Mouse (Mus musculus) forebrain, embryonic 14.5 days (tissue): ENCODE results near the gene Gnb1l. TPM values are rescaled to one million over a fixed set of nuclear protein-coding genes. Genes with fewer than 3 reads are reported as not detected.

Source experiments
- ATAC-seq: fragments of 200-750 bp; cut with Nextera tagmentation; 2 replicates; pipeline ENCODE4 v1.8.0; 2017; ENCODE audit warnings: mild to moderate bottlenecking, moderate library complexity
- DNase-seq: peaks from one replicate; pipeline ENCODE4 v3.0.0-alpha.2; 2015; ENCODE audit warnings: low spot score
- H3K27ac ChIP-seq: fragments of 300-500 bp; sonication (generic); 2 replicates; pipeline ENCODE4 v1.5.1; 2014; ENCODE audit warnings: low read depth, mild to moderate bottlenecking, control low read depth, low read length, moderate library complexity
- H3K27me3 ChIP-seq: fragments of 300-500 bp; sonication (generic); replicated peaks from 2 replicates; pipeline ENCODE4 v1.6.1; 2014; ENCODE audit warnings: low read length, control low read depth, mixed read lengths; ENCODE audit not compliant: control insufficient read depth, insufficient read depth
- H3K36me3 ChIP-seq: fragments of 300-500 bp; sonication (generic); 2 replicates; pipeline ENCODE4 v1.6.1; 2014; ENCODE audit warnings: low read length, control low read depth; ENCODE audit not compliant: control insufficient read depth, insufficient read depth
- H3K4me1 ChIP-seq: fragments of 300-500 bp; sonication (generic); 2 replicates; pipeline ENCODE4 v1.6.1; 2014; ENCODE audit warnings: antibody characterized with exemption, low read length, control low read depth; ENCODE audit not compliant: control insufficient read depth, insufficient read depth
- H3K4me2 ChIP-seq: fragments of 300-500 bp; sonication (generic); 2 replicates; pipeline ENCODE4 v1.6.1; 2014; ENCODE audit warnings: mild to moderate bottlenecking, control low read depth, low read length
- H3K4me3 ChIP-seq: fragments of 300-500 bp; sonication (generic); 2 replicates; pipeline ENCODE4 v1.5.1; 2014; ENCODE audit warnings: low read depth, low read length, control low read depth
- H3K9ac ChIP-seq: fragments of 300-500 bp; sonication (generic); 2 replicates; pipeline ENCODE4 v1.6.1; 2014; ENCODE audit warnings: mild to moderate bottlenecking, low read length, control low read depth, moderate library complexity
- H3K9me3 ChIP-seq: fragments of 300-500 bp; sonication (generic); replicated peaks from 2 replicates; pipeline ENCODE4 v1.6.1; 2016; ENCODE audit warnings: low read length, control low read depth, mixed read lengths; ENCODE audit not compliant: control insufficient read depth
- WGBS: fragments of 180-500 bp; shearing (Covaris S2); extraction: QIAGEN DNeasy Blood & Tissue Kit; methylation state at CpG from one replicate; pipeline ENCODE4 v1.1.7; 2014; 5-methylcytosine and 5-hydroxymethylcytosine counted together
- polyA plus RNA-seq: library from polyadenylated mRNA; unstranded; fragments of >200 nt; fragmentation: Nextera tagmentation; extraction: Ambion mirVana; gene quantifications from 2 replicates; pipeline ENCODE4 v1.2.1, GENCODE M21; 2014

Gnb1l gene
- polyA plus RNA-seq, result 16.2 and 19.1 TPM in 2 replicates

DNA sequence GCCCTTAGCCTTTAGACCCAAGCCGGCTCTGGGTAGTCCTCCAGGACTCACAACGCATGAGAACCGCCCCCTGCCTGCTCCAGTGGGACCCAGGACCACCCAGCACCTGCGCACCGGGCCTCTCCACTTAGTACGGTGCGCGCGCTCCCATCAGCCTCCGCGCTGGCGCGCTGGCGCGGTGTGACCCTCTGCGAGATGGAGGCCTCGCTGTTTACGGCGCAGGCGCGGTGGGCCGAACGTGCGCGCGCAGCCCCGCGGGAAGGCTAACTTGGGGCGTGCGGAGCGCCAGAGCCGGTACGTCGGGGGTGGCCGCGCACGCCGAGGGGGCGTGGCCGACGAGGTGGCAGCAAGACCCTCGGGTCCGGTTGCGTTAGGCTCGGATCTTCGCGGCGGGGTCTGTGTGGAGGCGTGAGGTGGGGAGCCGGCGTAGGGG is at the start of gene Gnb1l, which contains the start of gene Rtl10:
Gnb1l (plus strand) TSS at position 156 of the 433 bp plus-strand sequence.
Rtl10 (plus strand) TSS at position 344 of the 433 bp plus-strand sequence.
- Histone ChIP-seq H3K27me3 (no peaks in the 10 kb centered on the region), H3K36me3 (peaks cover 21% of the 10 kb centered on the region), H3K4me1 (peaks cover 14% of the 10 kb centered on the region), H3K4me2 (peak within 1 kb of the TSS; percentile 95), H3K4me3 (peak within 1 kb of the TSS; percentile 71), H3K9ac (peak within 1 kb of the TSS; percentile 89), H3K27ac (peak within 1 kb of the TSS; percentile 93), H3K9me3 (no peaks in the 10 kb centered on the region)
- DNase-seq, result peak; percentile 97
- ATAC-seq, result peak; percentile 97
- WGBS, result under 1% methylated on average over 50 of the region's 51 CpGs

GRCm38 (mm10) chr16:18449005-18449404 is 49.5 kb upstream of the Gnb1l start:
- Histone ChIP-seq H3K4me2 (no peak overlapping the region), H3K36me3 (peaks cover 11% of the 10 kb centered on the region; the same call in 1 of the 2 replicates), H3K9ac (no peak overlapping the region), H3K4me1 (0 out of 2 replicates have a peak, but pooled peaks cover 6% of the 10 kb centered on the region), H3K27me3 (no peaks in the 10 kb centered on the region), H3K4me3 (no peak overlapping the region), H3K9me3 (no peaks in the 10 kb centered on the region), H3K27ac (no peak overlapping the region)
- no peak for ATAC-seq
- WGBS, result 97% methylated on average over 4 of the region's 4 CpGs
- DNase-seq, result no peak

DNA sequence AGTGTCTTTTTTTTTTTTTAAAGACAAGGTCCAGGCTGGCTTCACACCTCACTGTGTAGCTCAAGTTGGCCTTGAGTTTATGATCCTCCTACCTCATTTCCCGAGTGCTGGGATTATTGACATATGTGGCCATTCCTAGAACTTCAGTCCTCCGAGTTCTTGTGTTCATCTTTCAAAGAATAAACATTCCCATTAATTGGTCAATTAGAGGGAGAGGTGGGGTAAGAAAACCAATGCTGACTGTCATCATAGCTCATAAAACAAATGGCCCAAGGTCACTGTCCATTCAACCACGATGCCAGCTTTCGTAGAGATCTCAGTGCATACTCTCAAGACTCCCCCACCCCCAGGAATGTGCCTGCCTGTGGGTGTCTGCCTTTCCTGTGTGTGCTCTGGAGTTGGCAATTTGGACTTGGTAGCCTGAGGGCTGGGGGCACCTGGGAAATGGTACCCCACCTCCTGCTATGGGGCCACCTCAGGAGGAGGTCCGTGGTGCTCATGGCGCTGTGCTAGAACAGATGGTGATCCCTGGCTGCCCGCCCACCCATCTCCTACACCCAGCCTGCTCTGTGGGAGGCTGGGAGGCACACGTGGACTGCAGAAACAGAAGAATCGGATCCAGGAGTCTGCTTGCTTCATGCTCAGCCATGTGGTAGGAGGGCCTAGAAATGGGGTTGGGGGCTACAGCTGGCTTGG is 46.9 kb upstream of the Gnb1l start:
- peak; percentile 39 for DNase-seq
- WGBS, result 60% methylated on average over 9 of the region's 9 CpGs
- no peak for ATAC-seq

GRCm38 (mm10) chr16:18452361-18452862 is 46.1 kb upstream of the Gnb1l start:
- Histone ChIP-seq H3K4me1 (0 out of 2 replicates have a peak, but pooled peaks cover 6% of the 10 kb centered on the region), H3K9ac (no peak overlapping the region), H3K4me3 (no peak overlapping the region), H3K4me2 (no peak overlapping the region), H3K27ac (no peak overlapping the region), H3K27me3 (no peaks in the 10 kb centered on the region), H3K9me3 (no peaks in the 10 kb centered on the region), H3K36me3 (0 out of 2 replicates have a peak, but pooled peaks cover 7% of the 10 kb centered on the region)
- 84% methylated on average over 8 of the region's 8 CpGs for WGBS
- peak; percentile 34; the same call in 1 of the 2 replicates for ATAC-seq
- no peak for DNase-seq

More for the DNA sequence above, 46.9 kb upstream of the Gnb1l start:
- Histone ChIP-seq H3K9me3 (no peaks in the 10 kb centered on the region), H3K4me3 (no peak overlapping the region), H3K9ac (no peak overlapping the region), H3K4me2 (no peak overlapping the region), H3K27ac (no peak overlapping the region), H3K36me3 (0 out of 2 replicates have a peak, but pooled peaks cover 4% of the 10 kb centered on the region), H3K27me3 (no peaks in the 10 kb centered on the region), H3K4me1 (0 out of 2 replicates have a peak, but pooled peaks cover 6% of the 10 kb centered on the region)

DNA sequence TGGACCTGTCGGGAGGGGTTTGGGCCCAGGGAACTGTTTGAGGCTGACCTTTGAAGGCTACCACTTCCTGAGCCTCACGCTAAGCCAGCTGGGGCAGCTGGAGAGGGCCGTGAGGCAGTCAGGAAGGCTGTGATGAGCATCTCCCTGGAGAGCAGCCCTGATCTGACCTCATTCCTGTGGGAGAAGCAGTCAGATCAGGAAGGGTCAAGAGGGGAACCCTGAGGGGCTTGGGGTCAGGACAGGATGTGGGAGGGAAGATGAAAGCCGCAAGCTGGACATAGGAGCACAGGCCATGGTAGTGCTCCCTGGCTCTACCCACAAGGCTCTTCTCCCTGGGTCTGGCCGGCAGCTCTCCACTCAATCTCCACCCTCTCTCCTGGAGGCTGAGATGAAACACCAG is 44.7 kb upstream of the Gnb1l start:
- Histone ChIP-seq H3K36me3 (0 out of 2 replicates have a peak, but pooled peaks cover 7% of the 10 kb centered on the region), H3K9me3 (no peaks in the 10 kb centered on the region), H3K9ac (no peak overlapping the region), H3K4me2 (no peak overlapping the region), H3K4me3 (no peak overlapping the region), H3K27me3 (no peaks in the 10 kb centered on the region), H3K27ac (no peak overlapping the region), H3K4me1 (peaks cover 6% of the 10 kb centered on the region; the same call in 1 of the 2 replicates)
- no peak for DNase-seq
- 74% methylated on average over 5 of the region's 5 CpGs for WGBS
- no peak for ATAC-seq

GRCm38 (mm10) chr16:18455407-18455806 is 43.1 kb upstream of the Gnb1l start:
- no peak for DNase-seq

GRCm38 (mm10) chr16:18458661-18459060 is 39.9 kb upstream of the Gnb1l start:
- ATAC-seq, result no peak
- Histone ChIP-seq H3K27me3 (no peaks in the 10 kb centered on the region), H3K4me2 (no peak overlapping the region), H3K4me1 (peaks cover 10% of the 10 kb centered on the region), H3K9ac (no peak overlapping the region), H3K9me3 (no peaks in the 10 kb centered on the region), H3K27ac (no peak overlapping the region), H3K4me3 (no peak overlapping the region), H3K36me3 (0 out of 2 replicates have a peak, but pooled peaks cover 3% of the 10 kb centered on the region)
- no peak for DNase-seq

More at GRCm38 (mm10) chr16:18455407-18455806, 43.1 kb upstream of the Gnb1l start:
- Histone ChIP-seq H3K27me3 (no peaks in the 10 kb centered on the region), H3K4me3 (no peak overlapping the region), H3K4me2 (no peak overlapping the region), H3K4me1 (peaks cover 16% of the 10 kb centered on the region), H3K9me3 (no peaks in the 10 kb centered on the region), H3K9ac (no peak overlapping the region), H3K27ac (no peak overlapping the region), H3K36me3 (0 out of 2 replicates have a peak, but pooled peaks cover 3% of the 10 kb centered on the region)
- 87% methylated on average over 6 of the region's 6 CpGs for WGBS
- no peak for ATAC-seq

DNA sequence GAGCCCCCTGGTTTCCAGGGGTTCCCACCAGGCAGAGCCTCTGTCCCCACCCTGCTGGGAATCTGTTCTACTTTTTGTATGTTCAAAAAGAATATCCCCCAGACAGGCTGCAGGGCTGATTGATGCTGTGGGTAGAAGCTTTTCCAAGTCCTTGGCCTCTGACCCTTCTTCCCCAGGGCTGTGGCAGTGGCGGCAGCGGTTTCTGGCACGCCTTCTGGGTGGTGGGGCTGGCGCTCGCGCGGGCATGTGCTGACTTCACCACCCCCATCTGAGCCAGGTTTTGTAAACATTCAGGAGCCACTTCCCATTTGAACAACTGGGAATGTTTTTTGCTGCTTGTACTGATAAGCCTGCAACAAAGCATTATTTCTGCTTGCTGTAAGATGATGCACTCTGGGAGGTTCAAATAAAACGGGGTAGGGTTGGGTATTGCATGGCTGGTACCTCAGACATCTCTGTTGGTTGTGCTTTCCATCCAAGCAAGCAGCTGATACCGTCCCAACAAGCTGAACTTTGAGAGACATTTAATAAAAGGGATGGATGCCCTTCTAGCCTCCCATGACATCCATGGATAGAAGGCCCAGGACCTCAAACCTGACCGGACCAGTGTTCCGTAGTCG is 39.1 kb upstream of the Gnb1l start:
- Histone ChIP-seq H3K4me2 (peak overlapping the region; percentile 34), H3K9ac (peak overlapping the region; percentile 44), H3K4me3 (no peak overlapping the region), H3K36me3 (0 out of 2 replicates have a peak, but pooled peaks cover 3% of the 10 kb centered on the region), H3K27ac (peak overlapping the region; percentile 31; the same call in 1 of the 2 replicates), H3K27me3 (no peaks in the 10 kb centered on the region), H3K4me1 (peaks cover 10% of the 10 kb centered on the region), H3K9me3 (no peaks in the 10 kb centered on the region)
- peak; percentile 12 for DNase-seq
- peak; percentile 32 for ATAC-seq
- WGBS, result 10% methylated on average over 12 of the region's 12 CpGs
